Mouse (Mus musculus) cortical plate, adult 2 months (tissue): ENCODE data around the gene Dnajc5.

Experiments used
- CTCF ChIP-seq: fragments of 200-500 bp; IDR thresholded peaks from 2 replicates; pipeline ENCODE4 v1.5.1; 2011; ENCODE audit warnings: mild to moderate bottlenecking, control low read depth, low read length; ENCODE audit not compliant: insufficient read depth; ENCODE audit errors: extremely low read depth
- POLR2A ChIP-seq: fragments of 200-500 bp; IDR thresholded peaks from 2 replicates; pipeline ENCODE4 v1.6.1; 2011; ENCODE audit warnings: mild to moderate bottlenecking, low read length, control low read depth; ENCODE audit not compliant: insufficient read depth; ENCODE audit errors: extremely low read depth

DNA sequence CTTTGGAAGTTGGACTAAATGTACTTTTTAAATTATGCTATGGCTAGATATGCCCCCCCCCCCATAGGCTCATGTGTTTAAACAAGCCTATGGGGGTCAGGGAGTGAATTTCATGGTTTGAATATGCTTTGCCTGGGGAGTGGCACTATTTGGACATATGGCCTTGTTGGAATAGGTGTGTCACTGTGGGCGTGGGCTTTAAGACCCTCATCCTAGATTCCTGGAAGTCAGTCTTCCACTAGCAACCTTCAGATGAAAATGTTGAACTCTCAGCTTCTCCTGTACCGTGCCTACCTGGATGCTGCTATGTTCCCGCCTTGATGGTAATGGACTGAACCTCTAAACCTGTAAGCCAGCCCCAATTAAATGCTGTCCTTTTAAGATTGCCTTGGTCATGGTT lies 12.3 kb downstream of the Dnajc5 start:
- TF ChIP-seq CTCF = no peak
- no peak for TF ChIP-seq POLR2A
